Mouse (Mus musculus): ENCODE measurements around the gene Nipbl.

DNA sequence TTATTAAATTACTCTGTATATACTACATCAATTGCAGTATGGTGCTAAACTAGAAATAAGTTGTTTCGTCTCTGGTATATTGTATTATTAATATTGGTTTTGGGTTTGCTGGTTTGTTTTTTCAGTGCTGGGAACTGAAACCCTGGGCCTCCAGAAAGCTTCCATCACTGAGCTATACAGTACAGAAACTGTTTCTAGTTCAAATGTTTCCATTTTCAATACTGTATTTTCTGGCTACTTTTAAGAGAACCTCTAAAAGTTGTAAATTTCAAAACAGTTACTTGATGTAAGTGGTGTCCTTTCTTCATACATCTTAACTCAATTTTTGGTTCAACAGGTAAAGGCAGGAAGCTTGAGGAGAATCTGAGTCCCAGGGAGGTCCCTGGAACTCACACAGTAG lies 68.6 kb downstream of the Nipbl start:
- no peak for TF ChIP-seq CTCF (IDR thresholded peaks at IDR 0.05; ENCODE audit: borderline replicate concordance, insufficient read depth, low read length)
- no peak for TF ChIP-seq POLR2A (IDR thresholded peaks at IDR 0.05; ENCODE audit: low read depth, low read length)

All from embryonic fibroblast, embryonic 13.5 days (primary cell).